Mouse (Mus musculus): ENCODE results near the gene Gm21970. TPM values are rescaled to one million over a fixed set of nuclear protein-coding genes. Genes with fewer than 3 reads are reported as not detected.
"Not testable (repeated sequence)": the region's sequence is repeated elsewhere in the genome, so short reads cannot be mapped to it uniquely, and the experiment has no call there.

Gm21970 gene
- polyA plus RNA-seq, 1 experiment from 2014 or later = 0.45 TPM

- no peak for DNase-seq (ENCODE audit: low spot score)
- H3K4me1 ChIP-seq (replicated peaks; ENCODE audit: control insufficient read depth, insufficient read depth, low read length) = no peaks in the 10 kb centered on the region
- H3K27ac ChIP-seq (ENCODE audit: low read depth) = no peak overlapping the region
- no peaks in the 10 kb centered on the region for H3K27me3 ChIP-seq (replicated peaks; ENCODE audit: control insufficient read depth, insufficient read depth, low read length)
- H3K4me3 ChIP-seq (ENCODE audit: low read depth, low read length) = no peak overlapping the region
- no peak overlapping the region for H3K4me2 ChIP-seq (ENCODE audit: low read length)
- WGBS = 38% methylated on average over 5 of the region's 5 CpGs
- no peak overlapping the region for H3K9ac ChIP-seq (ENCODE audit: low read length)
- ATAC-seq (replicated peaks; ENCODE audit: low FRiP score, low TSS enrichment, low read depth) = no peak
- H3K9me3 ChIP-seq (ENCODE audit: control insufficient read depth, low read length) = 0 out of 2 replicates have a peak, but pooled peaks cover 6% of the 10 kb centered on the region
- H3K36me3 ChIP-seq (ENCODE audit: control insufficient read depth, insufficient read depth, low read length) = no peaks in the 10 kb centered on the region
These were observed 41.3 kb downstream of the Gm21970 start for GRCm38 (mm10) chr16:91432720-91433328.

GRCm38 (mm10) chr16:91433329-91433933, 41.9 kb downstream of the Gm21970 start:
- Histone ChIP-seq H3K9ac (ENCODE audit: low read length) (no peak overlapping the region), H3K4me3 (ENCODE audit: low read depth, low read length) (no peak overlapping the region), H3K9me3 (ENCODE audit: control insufficient read depth, low read length) (0 out of 2 replicates have a peak, but pooled peaks cover 6% of the 10 kb centered on the region), H3K36me3 (ENCODE audit: control insufficient read depth, insufficient read depth, low read length) (no peaks in the 10 kb centered on the region), H3K4me1 (replicated peaks; ENCODE audit: control insufficient read depth, insufficient read depth, low read length) (no peaks in the 10 kb centered on the region), H3K27ac (ENCODE audit: low read depth) (no peak overlapping the region), H3K4me2 (ENCODE audit: low read length) (no peak overlapping the region), H3K27me3 (replicated peaks; ENCODE audit: control insufficient read depth, insufficient read depth, low read length) (no peaks in the 10 kb centered on the region)
- 46% methylated on average over 8 of the region's 8 CpGs for WGBS
- DNase-seq (ENCODE audit: low spot score) (no peak), ATAC-seq (replicated peaks; ENCODE audit: low FRiP score, low TSS enrichment, low read depth) (no peak)

- Histone ChIP-seq H3K4me3 (ENCODE audit: low read depth, low read length) (no peak overlapping the region), H3K4me1 (replicated peaks; ENCODE audit: control insufficient read depth, insufficient read depth, low read length) (no peaks in the 10 kb centered on the region)
- WGBS = 80% methylated on average over 3 of the region's 3 CpGs
These were observed 42.6 kb downstream of the Gm21970 start for GRCm38 (mm10) chr16:91434119-91434518.

GRCm38 (mm10) chr16:91438081-91438480, 46.6 kb downstream of the Gm21970 start:
- DNase-seq (ENCODE audit: low spot score) = no peak
- no peak for ATAC-seq (replicated peaks; ENCODE audit: low FRiP score, low TSS enrichment, low read depth)
- Histone ChIP-seq H3K9ac (ENCODE audit: low read length) (no peak overlapping the region), H3K4me3 (ENCODE audit: low read depth, low read length) (no peak overlapping the region), H3K27me3 (replicated peaks; ENCODE audit: control insufficient read depth, insufficient read depth, low read length) (no peaks in the 10 kb centered on the region), H3K9me3 (ENCODE audit: control insufficient read depth, low read length) (no peaks in the 10 kb centered on the region), H3K4me1 (replicated peaks; ENCODE audit: control insufficient read depth, insufficient read depth, low read length) (no peaks in the 10 kb centered on the region), H3K27ac (ENCODE audit: low read depth) (no peak overlapping the region), H3K36me3 (ENCODE audit: control insufficient read depth, insufficient read depth, low read length) (no peaks in the 10 kb centered on the region), H3K4me2 (ENCODE audit: low read length) (no peak overlapping the region)
- 74% methylated on average over 3 of the region's 3 CpGs for WGBS

More at GRCm38 (mm10) chr16:91434119-91434518, 42.6 kb downstream of the Gm21970 start:
- no peaks in the 10 kb centered on the region for H3K27me3 ChIP-seq (replicated peaks; ENCODE audit: control insufficient read depth, insufficient read depth, low read length)
- no peak overlapping the region for H3K27ac ChIP-seq (ENCODE audit: low read depth)
- DNase-seq (ENCODE audit: low spot score) = no peak
- H3K9ac ChIP-seq (ENCODE audit: low read length) = no peak overlapping the region
- H3K4me2 ChIP-seq (ENCODE audit: low read length) = no peak overlapping the region
- no peaks in the 10 kb centered on the region for H3K36me3 ChIP-seq (ENCODE audit: control insufficient read depth, insufficient read depth, low read length)
- ATAC-seq (replicated peaks; ENCODE audit: low FRiP score, low TSS enrichment, low read depth) = no peak
- H3K9me3 ChIP-seq (ENCODE audit: control insufficient read depth, low read length) = 0 out of 2 replicates have a peak, but pooled peaks cover 4% of the 10 kb centered on the region

- H3K4me2 ChIP-seq (ENCODE audit: low read length); H3K27ac ChIP-seq (ENCODE audit: low read depth); H3K4me1 ChIP-seq (replicated peaks; ENCODE audit: control insufficient read depth, insufficient read depth, low read length); ATAC-seq (replicated peaks; ENCODE audit: low FRiP score, low TSS enrichment, low read depth); H3K9me3 ChIP-seq (ENCODE audit: control insufficient read depth, low read length); H3K9ac ChIP-seq (ENCODE audit: low read length); H3K4me3 ChIP-seq (ENCODE audit: low read depth, low read length); DNase-seq (ENCODE audit: low spot score); H3K27me3 ChIP-seq (replicated peaks; ENCODE audit: control insufficient read depth, insufficient read depth, low read length); H3K36me3 ChIP-seq (ENCODE audit: control insufficient read depth, insufficient read depth, low read length): not testable (repeated sequence)
- 74% methylated on average over 1 of the region's 1 CpGs for WGBS
These were observed 47.1 kb downstream of the Gm21970 start for GRCm38 (mm10) chr16:91438599-91438998.

- H3K9ac ChIP-seq (ENCODE audit: low read length) = no peak overlapping the region
- ATAC-seq (replicated peaks; ENCODE audit: low FRiP score, low TSS enrichment, low read depth) (no peak), DNase-seq (ENCODE audit: low spot score) (no peak)
- no peaks in the 10 kb centered on the region for H3K4me1 ChIP-seq (replicated peaks; ENCODE audit: control insufficient read depth, insufficient read depth, low read length)
- no peaks in the 10 kb centered on the region for H3K9me3 ChIP-seq (ENCODE audit: control insufficient read depth, low read length)
- no peak overlapping the region for H3K4me2 ChIP-seq (ENCODE audit: low read length)
- 42% methylated on average over 7 of the region's 7 CpGs for WGBS
- H3K27me3 ChIP-seq (replicated peaks; ENCODE audit: control insufficient read depth, insufficient read depth, low read length) = no peaks in the 10 kb centered on the region
- no peaks in the 10 kb centered on the region for H3K36me3 ChIP-seq (ENCODE audit: control insufficient read depth, insufficient read depth, low read length)
- no peak overlapping the region for H3K27ac ChIP-seq (ENCODE audit: low read depth)
- no peak overlapping the region for H3K4me3 ChIP-seq (ENCODE audit: low read depth, low read length)
These were observed 49.8 kb downstream of the Gm21970 start for GRCm38 (mm10) chr16:91441366-91441765.

GRCm38 (mm10) chr16:91441811-91442240, 50.3 kb downstream of the Gm21970 start:
- H3K27ac ChIP-seq (ENCODE audit: low read depth) = no peak overlapping the region
- H3K4me2 ChIP-seq (ENCODE audit: low read length) = no peak overlapping the region
- DNase-seq (ENCODE audit: low spot score) = no peak
- no peaks in the 10 kb centered on the region for H3K36me3 ChIP-seq (ENCODE audit: control insufficient read depth, insufficient read depth, low read length)
- no peak overlapping the region for H3K9ac ChIP-seq (ENCODE audit: low read length)
- H3K9me3 ChIP-seq (ENCODE audit: control insufficient read depth, low read length) = no peaks in the 10 kb centered on the region
- no peaks in the 10 kb centered on the region for H3K4me1 ChIP-seq (replicated peaks; ENCODE audit: control insufficient read depth, insufficient read depth, low read length)
- no peak for ATAC-seq (replicated peaks; ENCODE audit: low FRiP score, low TSS enrichment, low read depth)
- no peak overlapping the region for H3K4me3 ChIP-seq (ENCODE audit: low read depth, low read length)
- WGBS = 74% methylated on average over 7 of the region's 7 CpGs
- no peaks in the 10 kb centered on the region for H3K27me3 ChIP-seq (replicated peaks; ENCODE audit: control insufficient read depth, insufficient read depth, low read length)

GRCm38 (mm10) chr16:91442446-91442845, 50.9 kb downstream of the Gm21970 start:
- DNase-seq (ENCODE audit: low spot score) (no peak), ATAC-seq (replicated peaks; ENCODE audit: low FRiP score, low TSS enrichment, low read depth) (no peak)
- Histone ChIP-seq H3K9me3 (ENCODE audit: control insufficient read depth, low read length) (no peaks in the 10 kb centered on the region), H3K4me2 (ENCODE audit: low read length) (no peak overlapping the region), H3K4me3 (ENCODE audit: low read depth, low read length) (no peak overlapping the region), H3K27me3 (replicated peaks; ENCODE audit: control insufficient read depth, insufficient read depth, low read length) (no peaks in the 10 kb centered on the region), H3K27ac (ENCODE audit: low read depth) (no peak overlapping the region), H3K36me3 (ENCODE audit: control insufficient read depth, insufficient read depth, low read length) (no peaks in the 10 kb centered on the region), H3K9ac (ENCODE audit: low read length) (no peak overlapping the region), H3K4me1 (replicated peaks; ENCODE audit: control insufficient read depth, insufficient read depth, low read length) (no peaks in the 10 kb centered on the region)
- WGBS = 70% methylated on average over 4 of the region's 4 CpGs

GRCm38 (mm10) chr16:91443211-91443611, 51.7 kb downstream of the Gm21970 start:
- no peak for ATAC-seq (replicated peaks; ENCODE audit: low FRiP score, low TSS enrichment, low read depth)
- no peak for DNase-seq (ENCODE audit: low spot score)
- Histone ChIP-seq H3K9me3 (ENCODE audit: control insufficient read depth, low read length) (no peaks in the 10 kb centered on the region), H3K4me1 (replicated peaks; ENCODE audit: control insufficient read depth, insufficient read depth, low read length) (no peaks in the 10 kb centered on the region), H3K36me3 (ENCODE audit: control insufficient read depth, insufficient read depth, low read length) (no peaks in the 10 kb centered on the region), H3K4me2 (ENCODE audit: low read length) (no peak overlapping the region), H3K27ac (ENCODE audit: low read depth) (no peak overlapping the region), H3K4me3 (ENCODE audit: low read depth, low read length) (no peak overlapping the region), H3K9ac (ENCODE audit: low read length) (no peak overlapping the region), H3K27me3 (replicated peaks; ENCODE audit: control insufficient read depth, insufficient read depth, low read length) (no peaks in the 10 kb centered on the region)
- WGBS = 85% methylated on average over 8 of the region's 8 CpGs
